Mouse (Mus musculus): ENCODE measurements around the gene B4galt5. TPM values are rescaled to one million over a fixed set of nuclear protein-coding genes. Genes with fewer than 3 reads are reported as not detected.
A peak's percentile ranks its signal among the peaks of the same experiment; 100 is the strongest.

Gene B4galt5
- total RNA-seq, 2 experiments from 2014 or later = 30.3 to 33.9 TPM

DNA sequence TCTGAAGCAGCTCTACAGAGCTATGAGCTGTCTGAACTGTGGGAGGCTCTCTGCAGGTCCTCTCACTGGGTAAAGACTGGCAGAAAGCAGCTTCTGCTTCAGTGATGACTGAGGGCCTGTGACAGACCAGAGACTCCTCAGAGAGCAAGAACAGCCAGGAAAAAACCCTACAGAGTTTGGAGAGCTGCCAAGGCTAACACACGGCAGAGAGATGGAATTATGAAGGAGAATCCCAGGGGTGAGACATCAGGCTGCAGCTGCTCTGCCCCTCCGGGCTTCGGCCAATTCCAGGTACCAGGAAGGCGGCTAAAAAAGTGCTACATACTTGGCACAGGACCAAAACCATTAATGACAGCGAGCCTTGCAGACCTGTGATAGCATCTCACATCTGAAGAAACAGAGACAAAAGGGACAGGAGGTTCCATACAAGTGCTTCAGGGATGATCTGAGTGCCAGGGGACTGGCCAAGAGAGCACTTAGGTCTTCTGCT is 17.5 kb downstream of the B4galt5 start:
- peak; percentile 40 for DNase-seq

DNA sequence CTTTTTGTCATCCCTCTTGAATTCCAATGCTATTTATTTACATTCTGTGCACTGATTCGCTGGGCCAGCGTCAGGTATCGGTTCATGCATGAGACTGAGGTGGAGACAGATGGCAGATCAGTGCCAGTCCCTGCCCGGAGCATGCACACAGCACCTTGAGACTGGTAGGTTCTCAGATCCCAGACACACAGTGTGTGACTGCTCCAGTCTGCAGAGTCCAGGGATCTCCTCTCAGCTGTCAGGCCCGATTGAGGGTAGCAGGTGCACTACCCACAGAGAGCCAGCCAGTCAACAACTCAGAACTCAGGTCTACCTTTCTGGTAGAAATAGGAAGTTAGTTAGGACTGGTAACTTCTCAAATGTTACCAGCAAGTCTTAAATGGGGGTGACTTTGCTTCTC is 18.4 kb downstream of the B4galt5 start:
- no peak for DNase-seq

GRCm38 (mm10) chr2:167329478-167330262 is 19.3 kb downstream of the B4galt5 start:
- no peak for DNase-seq

DNA sequence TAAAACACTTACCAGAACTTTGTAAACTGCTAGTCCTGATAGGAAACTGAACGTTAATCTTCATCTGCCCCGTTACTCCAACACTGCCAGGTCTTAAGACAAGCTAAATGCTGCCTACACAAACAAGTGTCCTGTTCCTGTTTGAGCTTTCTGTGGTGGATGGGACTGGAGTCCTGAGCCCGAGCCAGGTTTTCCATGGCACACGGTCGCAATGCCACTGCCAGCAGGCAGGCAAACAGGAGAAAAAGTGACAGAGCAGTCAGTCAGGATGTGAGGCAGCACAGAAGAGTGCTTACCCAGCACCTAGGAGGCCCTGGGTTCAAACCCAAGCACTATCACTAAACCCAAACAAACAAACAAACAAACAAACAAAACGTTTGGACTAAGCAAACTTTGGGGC is 20.6 kb downstream of the B4galt5 start:
- DNase-seq = no peak

- DNase-seq = no peak
Observed at GRCm38 (mm10) chr2:167326582-167326981, 22.4 kb downstream of the B4galt5 start.

- DNase-seq = no peak
Observed at GRCm38 (mm10) chr2:167324151-167324930, 24.6 kb downstream of the B4galt5 start.

DNA sequence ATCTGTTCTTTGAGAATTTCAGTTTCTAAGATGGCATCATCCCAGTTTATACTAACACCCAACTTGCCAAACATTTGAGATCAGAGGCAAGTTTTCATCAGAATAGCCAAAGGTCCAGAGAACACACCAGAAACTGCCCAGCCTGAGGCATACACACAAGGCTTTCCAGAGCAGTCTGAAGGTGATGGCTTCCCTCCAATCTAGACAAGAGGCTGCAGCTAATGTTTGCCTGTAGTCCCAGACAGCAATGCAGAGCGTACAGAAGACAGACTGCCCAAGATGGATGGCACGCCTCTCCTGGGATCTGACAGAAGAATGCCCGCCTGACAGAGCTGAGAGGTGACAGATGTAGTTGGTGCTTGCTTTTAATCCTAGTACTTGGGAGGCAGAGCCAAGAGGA is 25.9 kb downstream of the B4galt5 start:
- DNase-seq = no peak

GRCm38 (mm10) chr2:167321372-167321771 is 27.6 kb downstream of the B4galt5 start:
- no peak for DNase-seq

DNA sequence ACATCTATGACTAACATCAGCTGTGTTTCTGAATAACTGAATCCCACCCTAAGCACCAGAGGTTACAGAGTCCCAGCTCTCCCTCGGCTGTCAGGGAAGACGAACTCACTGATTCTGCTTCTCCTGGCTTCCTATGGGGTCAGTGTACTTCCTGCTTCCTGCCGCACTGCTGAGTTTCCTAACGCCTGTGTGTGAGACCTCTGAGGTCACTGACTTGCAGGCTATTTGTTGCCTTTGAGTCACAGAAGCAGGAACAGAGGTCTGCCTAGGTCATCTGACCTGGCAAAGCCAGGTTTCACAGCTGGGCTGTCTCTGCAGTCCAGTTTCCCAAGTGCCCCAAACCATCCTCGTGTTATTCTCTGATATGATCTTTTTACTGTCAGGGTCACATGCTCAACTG is 30.0 kb downstream of the B4galt5 start:
- peak; percentile 49 for DNase-seq

DNA sequence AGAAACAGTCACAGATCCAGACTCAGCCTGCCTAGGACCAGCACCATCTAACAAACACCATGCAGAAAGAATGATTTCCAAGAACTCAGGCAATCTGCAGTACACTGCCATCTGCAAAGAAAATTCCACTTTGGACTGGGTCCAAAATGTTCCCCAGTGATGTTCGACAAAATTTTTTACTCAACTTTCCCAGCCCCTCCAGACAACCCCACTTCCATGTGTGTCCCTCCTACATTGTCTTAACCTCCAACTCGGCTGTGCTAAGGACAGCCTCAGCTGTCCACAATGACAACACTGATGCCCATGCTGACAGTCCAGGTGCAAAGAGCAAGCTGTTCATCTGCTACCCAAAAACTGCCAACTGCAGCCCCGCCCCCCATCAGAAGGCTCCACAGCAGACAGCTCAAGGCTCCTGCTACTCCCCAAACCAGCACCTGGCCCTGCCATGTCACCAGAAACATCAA is 32.2 kb downstream of the B4galt5 start:
- no peak for DNase-seq

DNA sequence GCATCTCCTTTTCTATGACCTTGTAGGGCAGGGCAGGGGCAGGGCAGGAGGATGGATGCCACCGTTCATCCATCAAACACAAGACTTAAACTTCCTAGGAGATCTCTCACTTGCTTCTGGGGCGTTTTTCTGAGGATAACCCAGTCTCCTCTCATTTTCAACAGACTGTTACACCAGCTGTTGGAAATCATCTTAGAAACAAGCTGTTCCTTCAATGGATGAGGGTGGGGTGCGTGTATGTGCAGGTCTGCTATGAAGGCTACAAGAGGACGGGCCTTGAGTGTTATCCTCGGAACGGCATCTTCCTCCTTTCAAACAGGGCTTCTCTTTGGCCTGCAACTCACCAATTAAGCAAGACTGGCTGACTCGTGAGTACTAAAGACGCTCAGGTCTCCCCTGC is 34.5 kb downstream of the B4galt5 start:
- DNase-seq = no peak

- peak; percentile 83 for DNase-seq
Observed at GRCm38 (mm10) chr2:167313501-167314326, 35.3 kb downstream of the B4galt5 start.

GRCm38 (mm10) chr2:167310121-167310520 is 38.9 kb downstream of the B4galt5 start:
- no peak for DNase-seq

GRCm38 (mm10) chr2:167309286-167309685 is 39.7 kb downstream of the B4galt5 start:
- DNase-seq = no peak

- DNase-seq = no peak
Observed at GRCm38 (mm10) chr2:167307716-167308115, 41.3 kb downstream of the B4galt5 start.

- DNase-seq = peak; percentile 52
Observed at GRCm38 (mm10) chr2:167306626-167307541, 42.1 kb downstream of the B4galt5 start.

DNA sequence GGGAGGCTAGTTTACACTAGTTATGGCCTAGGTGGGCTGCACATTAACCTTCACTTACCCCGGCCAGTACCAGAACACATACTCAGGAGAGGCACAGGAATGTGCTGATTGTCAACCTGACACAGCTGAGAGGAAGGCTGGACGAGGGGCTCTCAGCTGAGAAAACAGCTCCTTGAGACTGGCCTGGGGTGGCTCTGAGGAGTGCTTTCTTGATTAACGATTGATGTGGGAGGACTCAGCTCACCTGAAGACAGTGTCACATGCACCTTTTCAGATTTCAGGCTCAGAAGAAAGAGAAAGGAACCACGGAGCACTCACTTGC is 42.7 kb downstream of the B4galt5 start:
- peak; percentile 2 for DNase-seq

DNA sequence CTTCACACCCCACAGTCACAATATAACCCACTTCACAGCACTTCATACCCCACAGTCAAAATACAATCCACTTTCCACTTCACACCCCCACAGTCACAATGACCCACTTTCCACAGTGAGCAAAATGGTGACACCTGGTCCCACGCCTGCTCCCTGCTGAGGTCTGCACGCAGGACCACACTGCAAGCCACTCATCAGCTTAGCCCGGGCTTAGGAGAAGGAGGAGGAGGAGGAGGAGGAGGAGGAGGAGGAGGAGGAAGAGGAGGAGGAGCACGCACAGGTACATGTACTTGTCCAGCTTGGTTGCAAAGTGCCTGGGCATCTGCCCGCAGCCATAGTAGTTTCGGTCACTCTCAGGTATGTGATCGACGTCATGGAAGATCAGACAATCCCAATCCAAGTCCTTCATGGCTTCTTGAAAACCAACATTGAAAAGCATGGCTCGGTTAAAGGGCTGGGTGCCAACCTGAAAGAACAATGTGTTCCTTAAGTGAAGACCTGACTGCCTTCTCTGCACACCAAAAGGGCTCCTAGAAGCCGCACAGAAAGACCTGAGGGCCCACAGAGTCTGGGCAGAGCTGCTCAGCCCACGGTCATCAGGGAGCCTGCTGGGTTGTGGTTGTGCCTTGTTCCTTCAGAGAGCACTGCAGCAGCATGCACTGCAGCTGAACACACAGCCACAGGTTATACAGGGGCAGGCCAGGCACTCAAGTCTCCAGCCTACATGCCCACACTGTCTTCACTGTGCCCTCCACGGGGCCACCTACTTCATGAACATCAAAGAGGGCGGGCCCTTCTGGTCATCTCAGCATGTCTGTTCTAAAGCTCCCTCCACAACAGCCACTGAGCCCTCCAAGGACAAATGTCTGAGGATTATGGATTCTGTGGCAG is 43.4 kb downstream of the B4galt5 start:
- DNase-seq = peak; percentile 3

DNA sequence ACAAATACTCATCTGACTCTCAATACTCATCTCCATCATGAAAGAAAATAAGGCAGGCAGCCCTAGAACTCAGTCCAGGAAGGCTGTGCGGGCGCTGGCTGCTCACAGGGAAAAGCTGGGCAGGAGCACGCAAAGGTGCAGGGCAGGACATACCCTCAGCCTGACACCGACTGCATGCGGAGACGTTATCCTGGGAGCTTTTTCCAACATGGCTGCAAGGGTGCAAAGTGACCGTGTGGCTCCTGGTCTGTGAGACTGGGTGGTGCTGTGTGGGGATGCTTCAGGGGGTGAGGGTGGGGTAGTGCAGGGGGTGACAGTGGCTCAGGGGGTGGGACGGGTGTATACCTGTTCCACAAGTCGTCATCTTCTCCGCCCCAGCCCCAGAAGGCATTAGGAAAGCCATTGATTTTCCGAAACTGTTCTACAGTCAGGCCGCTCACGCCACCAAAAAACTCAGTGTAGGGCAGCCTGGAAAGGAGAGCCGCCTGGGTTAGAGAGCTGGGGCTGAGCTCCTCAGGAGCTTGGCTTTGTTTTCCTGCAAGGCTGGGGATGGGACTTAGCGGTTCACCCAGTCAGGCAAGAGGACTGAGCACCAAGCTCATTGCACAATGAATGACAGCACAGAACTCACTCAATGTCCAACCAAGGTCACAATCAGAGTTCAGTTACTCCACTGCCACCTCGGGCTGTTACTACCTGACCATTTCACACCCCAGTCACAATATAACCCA is 44.2 kb downstream of the B4galt5 start:
- peak; percentile 3 for DNase-seq

GRCm38 (mm10) chr2:167303806-167304205 is 45.2 kb downstream of the B4galt5 start:
- no peak for DNase-seq
